8 mouse cellular contexts compared by ENCODE assay signal in genomic region chr3:88605666-88606065, GRCm38 (mm10). TPM values are rescaled to one million over a fixed set of nuclear protein-coding genes. Genes with fewer than 3 reads are reported as not detected.
DNase-seq lines count a peak whose midpoint lies in the region; ATAC-seq and TF ChIP-seq lines count a peak whose summit lies in the region.
"Not testable (repeated sequence)": the region's sequence is repeated elsewhere in the genome, so short reads cannot be mapped to it uniquely, and the experiment has no call there.

TSS of gene Arhgef2 (plus strand) at chr3:88605966.

- H3K27me3 ChIP-seq in G1E (ENCODE audit: insufficient read depth, low read length); embryonic facial prominence, embryonic 11.5 days (ENCODE audit: control insufficient read depth, insufficient read depth, low read length); kidney, embryonic 16.5 days (ENCODE audit: insufficient read depth, low read length); limb, embryonic 12.5 days; stomach, embryonic 15.5 days (replicated peaks): not testable (repeated sequence)
- H3K27me3 ChIP-seq in midbrain, embryonic 10.5 days (ENCODE audit: low read depth, poor library complexity, severe bottlenecking): peaks cover 12% of the 10 kb centered on the region

- 0 out of 2 replicates have a peak within 1 kb of the TSS, but pooled peaks have one; percentile 2 for H3K9ac ChIP-seq in embryonic facial prominence, embryonic 11.5 days (replicated peaks; ENCODE audit: low read length)
- not testable (repeated sequence) for H3K9ac ChIP-seq in kidney, embryonic 16.5 days (replicated peaks; ENCODE audit: low read length); limb, embryonic 12.5 days (replicated peaks); stomach, embryonic 15.5 days

- peaks cover 37% of the 10 kb centered on the region for H3K4me1 ChIP-seq in G1E (ENCODE audit: insufficient read depth, low read depth, low read length)
- H3K4me1 ChIP-seq in embryonic facial prominence, embryonic 11.5 days (ENCODE audit: control insufficient read depth, insufficient read depth, low read length); stomach, embryonic 15.5 days: not testable (repeated sequence)
- peaks cover 16% of the 10 kb centered on the region for H3K4me1 ChIP-seq in kidney, embryonic 16.5 days (ENCODE audit: insufficient read depth, low read length)
- peaks cover 13% of the 10 kb centered on the region for H3K4me1 ChIP-seq in limb, embryonic 12.5 days (replicated peaks)
- H3K4me1 ChIP-seq in midbrain, embryonic 10.5 days: peaks cover 25% of the 10 kb centered on the region

- not testable (repeated sequence) for H3K36me3 ChIP-seq in G1E (replicated peaks); embryonic facial prominence, embryonic 11.5 days (replicated peaks; ENCODE audit: control insufficient read depth, insufficient read depth, low read depth, low read length); kidney, embryonic 16.5 days (ENCODE audit: insufficient read depth, low read length); limb, embryonic 12.5 days; midbrain, embryonic 10.5 days; stomach, embryonic 15.5 days

- H3K4me3 ChIP-seq in G1E (ENCODE audit: low read depth, low read length); embryonic facial prominence, embryonic 11.5 days (ENCODE audit: low read depth, low read length); limb, embryonic 12.5 days (replicated peaks); stomach, embryonic 15.5 days (replicated peaks): not testable (repeated sequence)
- peak within 1 kb of the TSS; percentile 35; the same call in 1 of the 2 replicates for H3K4me3 ChIP-seq in kidney, embryonic 16.5 days (ENCODE audit: low read length)
- H3K4me3 ChIP-seq in midbrain, embryonic 10.5 days: peak within 1 kb of the TSS; percentile 47

- not testable (repeated sequence) for H3K27ac ChIP-seq in embryonic facial prominence, embryonic 11.5 days (replicated peaks; ENCODE audit: low read depth, low read length); kidney, embryonic 16.5 days (ENCODE audit: low read length); limb, embryonic 12.5 days; stomach, embryonic 15.5 days
- peak within 1 kb of the TSS; percentile 71; the same call in 1 of the 2 replicates for H3K27ac ChIP-seq in midbrain, embryonic 10.5 days (replicated peaks)

- H3K4me2 ChIP-seq in embryonic facial prominence, embryonic 11.5 days (ENCODE audit: low read depth, low read length): peak within 1 kb of the TSS; percentile 45
- H3K4me2 ChIP-seq in kidney, embryonic 16.5 days (replicated peaks; ENCODE audit: low read depth, low read length); stomach, embryonic 15.5 days: not testable (repeated sequence)
- H3K4me2 ChIP-seq in limb, embryonic 12.5 days: peak within 1 kb of the TSS; percentile 65

- not testable (repeated sequence) for H3K9me3 ChIP-seq in G1E (replicated peaks); embryonic facial prominence, embryonic 11.5 days (replicated peaks; ENCODE audit: control insufficient read depth, low read length); kidney, embryonic 16.5 days (ENCODE audit: low read length); limb, embryonic 12.5 days; midbrain, embryonic 10.5 days (replicated peaks); stomach, embryonic 15.5 days

- intact Hi-C loops in heart, postnatal 25 days (cut with DNase I): loop anchor here (2.0 to 5.0 kb wide), 4 partner anchors 27 to 132 kb away; partner anchors contain the start of gene Khdc4

- 95% methylated on average over 2 of the region's 2 CpGs for WGBS in embryonic facial prominence, embryonic 11.5 days
- 90% methylated on average over 2 of the region's 2 CpGs for WGBS in kidney, embryonic 16.5 days
- WGBS in limb, embryonic 12.5 days: 90% methylated on average over 2 of the region's 2 CpGs
- 96% methylated on average over 2 of the region's 2 CpGs for WGBS in midbrain, embryonic 10.5 days
- WGBS in stomach, embryonic 15.5 days: 95% methylated on average over 2 of the region's 2 CpGs

- not testable (repeated sequence) for TF ChIP-seq CTCF in G1E (IDR thresholded peaks at IDR 0.05; ENCODE audit: low read depth, low read length)

- not testable (repeated sequence) for DNase-seq in G1E (ENCODE audit: low spot score); embryonic facial prominence, embryonic 11.5 days (ENCODE audit: low spot score); gastrocnemius, postnatal 10 days; heart, postnatal 25 days (ENCODE audit: low spot score); midbrain, embryonic 10.5 days (ENCODE audit: low spot score)

- not testable (repeated sequence) for ATAC-seq in G1E (ENCODE audit: extremely low read depth, insufficient number of reproducible peaks, low FRiP score, poor library complexity, severe bottlenecking); embryonic facial prominence, embryonic 11.5 days (replicated peaks; ENCODE audit: insufficient number of reproducible peaks, low FRiP score, low TSS enrichment, low read depth); kidney, embryonic 16.5 days (ENCODE audit: low FRiP score, low TSS enrichment); limb, embryonic 12.5 days (ENCODE audit: insufficient number of reproducible peaks, insufficient read depth, low FRiP score, low TSS enrichment, low read depth); stomach, embryonic 15.5 days (ENCODE audit: insufficient read depth, low FRiP score, low read depth)

RNA-seq across cellular contexts. Expression of gene Arhgef2, which starts in this region (rescaled TPM):
- total RNA-seq in G1E (2014; fragmentation: Nextera tagmentation) (170 and 181 TPM in 2 replicates), G1E (2017) (64.2 and 66.2 TPM in 2 replicates)
- polyA plus RNA-seq in G1E (2012): 277 and 291 TPM in 2 replicates
- polyA plus RNA-seq in embryonic facial prominence, embryonic 11.5 days (2014; fragmentation: Nextera tagmentation; extraction: Ambion mirVana): 82.2 and 89.3 TPM in 2 replicates
- total RNA-seq in gastrocnemius, postnatal 10 days (2021): 10 to 100 TPM; 58.2 to 97.6 TPM
- 10 to 100 TPM; 42.6 to 51.8 TPM for total RNA-seq in heart, postnatal 25 days (2021)
- polyA plus RNA-seq in kidney, embryonic 16.5 days (2015; fragmentation: Nextera tagmentation; extraction: Ambion mirVana): 103 and 119 TPM in 2 replicates
- 122 and 123 TPM in 2 replicates for polyA plus RNA-seq in limb, embryonic 12.5 days (2016; fragmentation: Nextera tagmentation; extraction: Ambion mirVana)
- polyA plus RNA-seq in midbrain, embryonic 10.5 days (2016; fragmentation: Nextera tagmentation; extraction: Ambion mirVana): 82.2 and 106 TPM in 2 replicates
- polyA plus RNA-seq in stomach, embryonic 15.5 days (2015; fragmentation: Nextera tagmentation; extraction: Ambion mirVana): 77.1 and 78.7 TPM in 2 replicates
